Mouse (Mus musculus) testis, adult 2 months (tissue): ENCODE results near the gene Ccnyl1. TPM values are rescaled to one million over a fixed set of nuclear protein-coding genes. Genes with fewer than 3 reads are reported as not detected.
A peak's percentile ranks its signal among the peaks of the same experiment; 100 is the strongest.

Experiments used
- H3K27ac ChIP-seq: fragments of 200-500 bp; 2 replicates; pipeline ENCODE4 v1.5.1; 2012; ENCODE audit warnings: low read depth, low read length; ENCODE audit not compliant: control insufficient read depth, insufficient read depth
- H3K27me3 ChIP-seq: fragments of 200-500 bp; 2 replicates; pipeline ENCODE4 v1.6.1; 2012; ENCODE audit warnings: mild to moderate bottlenecking, low read length, moderate library complexity; ENCODE audit not compliant: control insufficient read depth, insufficient read depth
- H3K36me3 ChIP-seq: fragments of 200-500 bp; 2 replicates; pipeline ENCODE4 v1.6.1; 2012; ENCODE audit warnings: mild to moderate bottlenecking, low read length; ENCODE audit not compliant: control insufficient read depth, insufficient read depth
- H3K4me1 ChIP-seq: fragments of 200-500 bp; 2 replicates; pipeline ENCODE4 v1.6.1; 2012; ENCODE audit warnings: low read length; ENCODE audit not compliant: control insufficient read depth, insufficient read depth
- H3K4me3 ChIP-seq: fragments of 200-500 bp; 2 replicates; pipeline ENCODE4 v1.5.1; 2012; ENCODE audit warnings: low read depth, mild to moderate bottlenecking, low read length, moderate library complexity, mixed read lengths; ENCODE audit not compliant: control insufficient read depth
- CTCF ChIP-seq: fragments of 200-500 bp; IDR thresholded peaks from 2 replicates; pipeline ENCODE4 v1.5.1; 2012; ENCODE audit warnings: low read depth, mild to moderate bottlenecking, inconsistent platforms, low read length, moderate library complexity; ENCODE audit not compliant: control insufficient read depth, insufficient read depth, insufficient replicate concordance
- POLR2A ChIP-seq: fragments of 200-500 bp; IDR thresholded peaks from 2 replicates; pipeline ENCODE4 v1.6.1; 2012; ENCODE audit warnings: low read depth, mild to moderate bottlenecking, inconsistent platforms, low read length, moderate library complexity; ENCODE audit not compliant: control insufficient read depth
- polyA plus RNA-seq: library from polyadenylated mRNA; depleted of rRNA; stranded (reverse); fragments of >200 nt; gene quantifications from 2 replicates; pipeline ENCODE4 v1.2.3, GENCODE M21; 2012

Gene Ccnyl1
- polyA plus RNA-seq, 1 experiment, result 202 TPM

DNA sequence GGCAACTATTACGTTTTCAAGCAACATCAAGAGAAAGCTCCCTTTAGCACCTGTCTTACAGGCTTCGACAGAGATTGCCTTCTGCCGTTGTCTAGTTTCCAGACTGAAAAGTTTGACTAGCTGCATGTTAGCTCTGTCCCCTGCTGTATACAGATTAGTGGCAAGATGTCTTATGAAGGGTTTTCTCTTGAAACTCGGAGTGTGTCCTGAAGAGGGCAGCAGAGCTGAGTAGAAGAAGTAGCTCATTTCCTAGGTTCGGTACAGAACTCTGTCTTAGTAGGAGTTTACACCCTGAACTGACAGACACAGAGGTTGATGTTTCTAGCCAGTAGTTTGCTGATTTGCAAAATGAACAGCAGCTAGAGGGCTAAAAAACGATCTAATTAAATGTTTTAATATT, 15.0 kb downstream of the Ccnyl1 start:
- no peaks in the 10 kb centered on the region for H3K4me1 ChIP-seq
- H3K4me3 ChIP-seq, result no peak overlapping the region
- H3K36me3 ChIP-seq, result peaks cover 3% of the 10 kb centered on the region; the same call in 1 of the 2 replicates
- no peak overlapping the region for H3K27ac ChIP-seq
- H3K27me3 ChIP-seq, result no peaks in the 10 kb centered on the region
- TF ChIP-seq POLR2A (no peak), CTCF (no peak)

DNA sequence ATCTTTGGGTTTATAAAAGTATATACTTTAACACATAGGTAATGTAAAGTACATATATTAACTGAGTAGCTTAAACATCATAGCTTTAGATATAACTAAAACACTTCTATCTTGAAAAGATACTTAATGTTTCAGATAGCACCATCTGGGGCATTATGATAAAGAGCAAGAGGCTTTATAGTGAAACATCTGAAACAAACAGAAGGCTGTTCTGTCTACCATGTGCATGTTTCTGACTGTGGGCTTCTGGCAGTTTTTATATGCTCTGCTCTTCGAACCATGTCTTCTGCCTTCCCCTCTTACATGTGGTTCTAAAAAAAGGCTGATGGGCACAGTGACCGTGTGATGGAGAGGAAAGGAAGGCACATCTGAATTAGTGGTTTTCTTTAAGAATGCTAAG, 16.4 kb downstream of the Ccnyl1 start:
- TF ChIP-seq POLR2A, result no peak
- TF ChIP-seq CTCF, result no peak
- no peaks in the 10 kb centered on the region for H3K4me1 ChIP-seq
- no peak overlapping the region for H3K4me3 ChIP-seq
- no peaks in the 10 kb centered on the region for H3K27me3 ChIP-seq
- H3K36me3 ChIP-seq, result peaks cover 3% of the 10 kb centered on the region; the same call in 1 of the 2 replicates
- no peak overlapping the region for H3K27ac ChIP-seq

GRCm38 (mm10) chr1:64709891-64710290, 19.6 kb downstream of the Ccnyl1 start:
- Histone ChIP-seq H3K4me3 (no peak overlapping the region), H3K4me1 (no peaks in the 10 kb centered on the region), H3K27me3 (no peaks in the 10 kb centered on the region), H3K36me3 (peaks cover 2% of the 10 kb centered on the region; the same call in 1 of the 2 replicates), H3K27ac (no peak overlapping the region)
- TF ChIP-seq CTCF, result no peak
- TF ChIP-seq POLR2A, result no peak

GRCm38 (mm10) chr1:64712006-64712760, 21.9 kb downstream of the Ccnyl1 start:
- H3K4me3 ChIP-seq, result no peak overlapping the region
- TF ChIP-seq POLR2A (no peak), CTCF (no peak)
- no peaks in the 10 kb centered on the region for H3K27me3 ChIP-seq
- H3K27ac ChIP-seq, result no peak overlapping the region
- peaks cover 2% of the 10 kb centered on the region; the same call in 1 of the 2 replicates for H3K36me3 ChIP-seq
- H3K4me1 ChIP-seq, result no peaks in the 10 kb centered on the region

DNA sequence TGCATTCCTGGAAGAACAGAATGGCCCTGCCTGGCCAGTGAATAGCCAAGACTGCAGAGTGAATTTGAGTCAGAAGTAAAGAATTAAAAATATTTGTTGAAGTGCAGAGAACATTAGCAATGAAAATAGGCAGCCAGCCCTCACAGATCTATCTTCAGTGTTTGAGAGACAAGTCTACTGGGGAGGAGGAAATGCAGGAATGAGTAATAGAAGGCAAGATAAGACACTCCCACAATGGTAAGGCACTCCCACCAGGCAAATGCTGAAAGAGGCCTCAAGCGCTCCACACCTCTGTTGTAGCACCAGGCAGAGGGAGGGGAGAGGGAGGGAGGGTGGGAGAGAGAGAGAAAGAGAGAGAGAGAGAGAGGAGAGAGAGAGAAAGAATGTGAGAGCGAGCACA, 25.2 kb downstream of the Ccnyl1 start:
- Histone ChIP-seq H3K27ac (no peak overlapping the region), H3K27me3 (no peaks in the 10 kb centered on the region), H3K4me1 (no peaks in the 10 kb centered on the region), H3K4me3 (no peak overlapping the region), H3K36me3 (peaks cover 2% of the 10 kb centered on the region)
- TF ChIP-seq CTCF, result no peak

- TF ChIP-seq CTCF, result no peak
- TF ChIP-seq POLR2A, result no peak
- H3K4me3 ChIP-seq, result no peak overlapping the region
- H3K27ac ChIP-seq, result no peak overlapping the region
- H3K27me3 ChIP-seq, result no peaks in the 10 kb centered on the region
- H3K4me1 ChIP-seq, result no peaks in the 10 kb centered on the region
- H3K36me3 ChIP-seq, result peaks cover 2% of the 10 kb centered on the region
Measured at GRCm38 (mm10) chr1:64716589-64717304, 26.5 kb downstream of the Ccnyl1 start.

GRCm38 (mm10) chr1:64717504-64717903, 27.2 kb downstream of the Ccnyl1 start:
- Histone ChIP-seq H3K27me3 (no peaks in the 10 kb centered on the region), H3K4me1 (no peaks in the 10 kb centered on the region), H3K27ac (no peak overlapping the region), H3K36me3 (peaks cover 2% of the 10 kb centered on the region), H3K4me3 (no peak overlapping the region)
- TF ChIP-seq POLR2A (no peak), CTCF (peak; percentile 51; the same call in 1 of the 2 replicates)

GRCm38 (mm10) chr1:64721034-64721587, 30.9 kb downstream of the Ccnyl1 start:
- no peak overlapping the region for H3K4me3 ChIP-seq
- H3K27ac ChIP-seq, result no peak overlapping the region
- H3K4me1 ChIP-seq, result no peaks in the 10 kb centered on the region
- TF ChIP-seq POLR2A, result no peak
- TF ChIP-seq CTCF, result no peak
- H3K36me3 ChIP-seq, result no peaks in the 10 kb centered on the region; the same call in 1 of the 2 replicates
- no peaks in the 10 kb centered on the region for H3K27me3 ChIP-seq
